Mouse (Mus musculus) heart, postnatal 0 days (tissue): ENCODE measurements around the gene Armc12. TPM values are rescaled to one million over a fixed set of nuclear protein-coding genes. Genes with fewer than 3 reads are reported as not detected.

Experiments used
- ATAC-seq: fragments of 200-750 bp; cut with Nextera tagmentation; 2 replicates; pipeline ENCODE4 v1.8.0; 2017; ENCODE audit warnings: low read depth, moderate number of reproducible peaks, moderate library complexity; ENCODE audit not compliant: insufficient read depth
- DNase-seq: peaks from one replicate; pipeline ENCODE4 v3.0.0-alpha.2; 2016; ENCODE audit warnings: low spot score
- H3K27ac ChIP-seq: fragments of 300-500 bp; sonication (generic); 2 replicates; pipeline ENCODE4 v1.5.1; 2014; ENCODE audit warnings: low read depth, mild to moderate bottlenecking
- H3K27me3 ChIP-seq: fragments of 300-500 bp; sonication (generic); 2 replicates; pipeline ENCODE4 v1.6.1; 2014; ENCODE audit warnings: low read length, mixed read lengths; ENCODE audit not compliant: control insufficient read depth, insufficient read depth
- H3K36me3 ChIP-seq: fragments of 300-500 bp; sonication (generic); replicated peaks from 2 replicates; pipeline ENCODE4 v1.6.1; 2014; ENCODE audit warnings: low read length, mixed read lengths; ENCODE audit not compliant: control insufficient read depth, insufficient read depth
- H3K4me1 ChIP-seq: fragments of 300-500 bp; sonication (generic); 2 replicates; pipeline ENCODE4 v1.6.1; 2014; ENCODE audit warnings: antibody characterized with exemption; ENCODE audit not compliant: control insufficient read depth, insufficient read depth
- H3K4me2 ChIP-seq: fragments of 300-500 bp; sonication (generic); 2 replicates; pipeline ENCODE4 v1.6.1; 2014; ENCODE audit warnings: low read depth, mild to moderate bottlenecking, low read length, moderate library complexity
- H3K4me3 ChIP-seq: fragments of 300-500 bp; sonication (generic); 2 replicates; pipeline ENCODE4 v1.5.1; 2014; ENCODE audit warnings: low read depth, low read length
- H3K9ac ChIP-seq: fragments of 300-500 bp; sonication (generic); replicated peaks from 2 replicates; pipeline ENCODE4 v1.6.1; 2014; ENCODE audit warnings: low read depth, low read length, mixed read lengths
- H3K9me3 ChIP-seq: fragments of 300-500 bp; sonication (generic); replicated peaks from 2 replicates; pipeline ENCODE4 v1.6.1; 2016; ENCODE audit warnings: low read length; ENCODE audit not compliant: control insufficient read depth
- CTCF ChIP-seq: IDR thresholded peaks from 2 replicates; pipeline ENCODE4 v1.5.1; 2016; ENCODE audit warnings: antibody characterized with exemption, control low read depth, low read depth
- EP300 ChIP-seq: IDR thresholded peaks from 2 replicates; pipeline ENCODE4 v1.6.1; 2016; ENCODE audit warnings: antibody characterized with exemption, low read depth
- WGBS: fragments of 180-500 bp; shearing (Covaris S2); extraction: QIAGEN DNeasy Blood & Tissue Kit; methylation state at CpG from one replicate; pipeline ENCODE4 v1.1.7; 2014; 5-methylcytosine and 5-hydroxymethylcytosine counted together
- polyA plus RNA-seq: library from polyadenylated mRNA; unstranded; fragments of >200 nt; fragmentation: Nextera tagmentation; extraction: Ambion mirVana; gene quantifications from 2 replicates; pipeline ENCODE4 v1.2.1, GENCODE M21; 2015
- total RNA-seq: library from RNA; depleted of rRNA; stranded (reverse); fragments of >200 nt; gene quantifications from 2 replicates; pipeline ENCODE4 v1.2.3, GENCODE M21; 2014; ENCODE audit warnings: low replicate concordance

Gene Armc12
- total and polyA plus RNA-seq, 2 experiments from 2014 or later: not detected

- Histone ChIP-seq H3K4me3 (peak overlapping the region; percentile 67), H3K4me1 (peaks cover 17% of the 10 kb centered on the region), H3K4me2 (peak overlapping the region; percentile 98), H3K27ac (peak overlapping the region; percentile 91), H3K9ac (peak overlapping the region; percentile 65), H3K27me3 (no peaks in the 10 kb centered on the region), H3K9me3 (no peaks in the 10 kb centered on the region), H3K36me3 (no peaks in the 10 kb centered on the region)
- ATAC-seq (peak; percentile 82), DNase-seq (peak; percentile 94)
- under 1% methylated on average over 55 of the region's 66 CpGs for WGBS
- peak; percentile 98 for TF ChIP-seq EP300
- no peak for TF ChIP-seq CTCF
These were observed 7.8 kb upstream of the Armc12 start for GRCm38 (mm10) chr17:28522623-28523354.

GRCm38 (mm10) chr17:28523355-28524008 lies 7.1 kb upstream of the Armc12 start:
- DNase-seq: no peak

GRCm38 (mm10) chr17:28524009-28524695 lies 6.5 kb upstream of the Armc12 start:
- Histone ChIP-seq H3K4me3 (peak overlapping the region; percentile 67; the same call in 1 of the 2 replicates), H3K36me3 (no peaks in the 10 kb centered on the region), H3K27me3 (no peaks in the 10 kb centered on the region), H3K4me2 (peak overlapping the region; percentile 98), H3K9me3 (no peaks in the 10 kb centered on the region), H3K9ac (no peak overlapping the region), H3K4me1 (peaks cover 7% of the 10 kb centered on the region), H3K27ac (0 out of 2 replicates have a peak overlapping the region, but pooled peaks have one; percentile 3)
- ATAC-seq (no peak), DNase-seq (no peak)
- TF ChIP-seq CTCF: no peak
- TF ChIP-seq EP300: no peak
- WGBS: 86% methylated on average over 23 of the region's 23 CpGs

More at GRCm38 (mm10) chr17:28523355-28524008, 7.1 kb upstream of the Armc12 start:
- 12% methylated on average over 28 of the region's 28 CpGs for WGBS
- Histone ChIP-seq H3K9me3 (no peaks in the 10 kb centered on the region), H3K4me2 (peak overlapping the region; percentile 98), H3K4me1 (peaks cover 13% of the 10 kb centered on the region), H3K36me3 (no peaks in the 10 kb centered on the region), H3K4me3 (peak overlapping the region; percentile 67), H3K27ac (peak overlapping the region; percentile 91), H3K27me3 (no peaks in the 10 kb centered on the region), H3K9ac (peak overlapping the region; percentile 65; the same call in 1 of the 2 replicates)
- TF ChIP-seq CTCF (no peak), EP300 (no peak)
- no peak; the same call in 1 of the 2 replicates for ATAC-seq

- TF ChIP-seq EP300 (no peak), CTCF (no peak)
- H3K4me3 ChIP-seq: no peak overlapping the region
- no peak overlapping the region; the same call in 1 of the 2 replicates for H3K4me2 ChIP-seq
- DNase-seq: no peak
- peaks cover 7% of the 10 kb centered on the region for H3K4me1 ChIP-seq
- H3K36me3 ChIP-seq: no peaks in the 10 kb centered on the region
- H3K9me3 ChIP-seq: no peaks in the 10 kb centered on the region
- 78% methylated on average over 4 of the region's 4 CpGs for WGBS
- H3K27me3 ChIP-seq: no peaks in the 10 kb centered on the region
- no peak overlapping the region for H3K9ac ChIP-seq
- H3K27ac ChIP-seq: 0 out of 2 replicates have a peak overlapping the region, but pooled peaks have one; percentile 3
- no peak for ATAC-seq
These were observed 5.7 kb upstream of the Armc12 start for GRCm38 (mm10) chr17:28524831-28525430.
